Mouse (Mus musculus) retina, postnatal 7 days (tissue): ENCODE results near the gene Sh3pxd2a.

Experiments used
- DNase-seq: peaks from one replicate; pipeline ENCODE4 v3.0.0-alpha.2; 2012; ENCODE audit warnings: low read depth, low spot score

Sh3pxd2a gene

GRCm38 (mm10) chr19:47379141-47379540 lies 85.1 kb downstream of the Sh3pxd2a start:
- no peak for DNase-seq

- no peak for DNase-seq
These were observed 89.2 kb downstream of the Sh3pxd2a start for GRCm38 (mm10) chr19:47374916-47375573.

GRCm38 (mm10) chr19:47374440-47374839 lies 89.8 kb downstream of the Sh3pxd2a start:
- peak; percentile 54 for DNase-seq

- DNase-seq, result no peak
These were observed 92.2 kb downstream of the Sh3pxd2a start for GRCm38 (mm10) chr19:47372044-47372443.

GRCm38 (mm10) chr19:47371521-47371920 lies 92.7 kb downstream of the Sh3pxd2a start:
- DNase-seq, result no peak

- no peak for DNase-seq
These were observed 95.2 kb downstream of the Sh3pxd2a start for GRCm38 (mm10) chr19:47369008-47369407.

- DNase-seq, result no peak
These were observed 96.8 kb downstream of the Sh3pxd2a start for GRCm38 (mm10) chr19:47367271-47367879.

GRCm38 (mm10) chr19:47366576-47366975 lies 97.6 kb downstream of the Sh3pxd2a start:
- no peak for DNase-seq

GRCm38 (mm10) chr19:47363086-47363668 lies 101.0 kb downstream of the Sh3pxd2a start:
- no peak for DNase-seq

GRCm38 (mm10) chr19:47360921-47361320 lies 103.3 kb downstream of the Sh3pxd2a start:
- no peak for DNase-seq

- no peak for DNase-seq
These were observed 104.2 kb downstream of the Sh3pxd2a start for GRCm38 (mm10) chr19:47360017-47360416.

- DNase-seq, result no peak
These were observed 104.9 kb downstream of the Sh3pxd2a start for GRCm38 (mm10) chr19:47359166-47359931.

- no peak for DNase-seq
These were observed 106.9 kb downstream of the Sh3pxd2a start for GRCm38 (mm10) chr19:47357297-47357696.

GRCm38 (mm10) chr19:47356188-47356857 lies 107.9 kb downstream of the Sh3pxd2a start:
- DNase-seq, result peak; percentile 72

- no peak for DNase-seq
These were observed 109.7 kb downstream of the Sh3pxd2a start for GRCm38 (mm10) chr19:47354456-47354855.

GRCm38 (mm10) chr19:47349043-47349442 lies 115.2 kb downstream of the Sh3pxd2a start:
- no peak for DNase-seq

GRCm38 (mm10) chr19:47348395-47349016 lies 115.7 kb downstream of the Sh3pxd2a start:
- DNase-seq, result no peak

GRCm38 (mm10) chr19:47347021-47347643 lies 117.1 kb downstream of the Sh3pxd2a start:
- no peak for DNase-seq

- DNase-seq, result no peak
These were observed 117.6 kb downstream of the Sh3pxd2a start for GRCm38 (mm10) chr19:47346606-47347005.

- no peak for DNase-seq
These were observed 118.2 kb downstream of the Sh3pxd2a start for GRCm38 (mm10) chr19:47345851-47346568.
